Mouse (Mus musculus) ovary, postnatal 14 days (tissue): ENCODE measurements at regions not wholly inside any gene's neighbourhood (a gene's known extent, or its start where the extent isn't known, plus 50 kb on each side); places are given as distances from the start of the nearest gene placed in this dataset.

Source experiments
- DNase-seq: peaks from one replicate; pipeline ENCODE4 v3.0.0; 2022; ENCODE audit warnings: low spot score

GRCm38 (mm10) chrX:11387200-11387940 lies 59.7 kb downstream of the H2al1j start:
- no peak for DNase-seq

GRCm38 (mm10) chrX:11388860-11389259 lies 61.2 kb downstream of the H2al1j start:
- no peak for DNase-seq

GRCm38 (mm10) chrX:11400406-11400805 lies 72.8 kb downstream of the H2al1j start:
- DNase-seq: no peak

GRCm38 (mm10) chrX:11404369-11404768 lies 76.7 kb downstream of the H2al1j start:
- DNase-seq: no peak

- no peak for DNase-seq
Observed at GRCm38 (mm10) chrX:11412316-11412826, 84.7 kb downstream of the H2al1j start.

- DNase-seq: no peak
Observed at GRCm38 (mm10) chrX:11415662-11416061, 88.0 kb downstream of the H2al1j start.

- no peak for DNase-seq
Observed at GRCm38 (mm10) chrX:11416510-11416909, 88.9 kb downstream of the H2al1j start.

GRCm38 (mm10) chrX:11417861-11418260 lies 90.2 kb downstream of the H2al1j start:
- DNase-seq: no peak

GRCm38 (mm10) chrX:11418261-11418660 lies 90.6 kb downstream of the H2al1j start:
- no peak for DNase-seq

GRCm38 (mm10) chrX:11419162-11419631 lies 91.6 kb downstream of the H2al1j start:
- no peak for DNase-seq

- DNase-seq: no peak
Observed at GRCm38 (mm10) chrX:11432403-11433004, 104.9 kb downstream of the H2al1j start.

GRCm38 (mm10) chrX:11435338-11435737 lies 107.7 kb downstream of the H2al1j start:
- DNase-seq: no peak

GRCm38 (mm10) chrX:11437151-11437944 lies 109.7 kb downstream of the H2al1j start:
- DNase-seq: no peak

GRCm38 (mm10) chrX:11443543-11443942 lies 115.9 kb downstream of the H2al1j start:
- DNase-seq: no peak

- DNase-seq: no peak
Observed at GRCm38 (mm10) chrX:11444261-11444725, 116.7 kb downstream of the H2al1j start.

- DNase-seq: peak; percentile 17
Observed at GRCm38 (mm10) chrX:11448711-11449110, 121.1 kb downstream of the H2al1j start.

GRCm38 (mm10) chrX:11458521-11458920 lies 130.9 kb downstream of the H2al1j start:
- no peak for DNase-seq

- no peak for DNase-seq
Observed at GRCm38 (mm10) chrX:11463955-11464511, 136.4 kb downstream of the H2al1j start.

GRCm38 (mm10) chrX:11466191-11466590 lies 138.6 kb downstream of the H2al1j start:
- DNase-seq: no peak

GRCm38 (mm10) chrX:11479696-11480339 lies 152.2 kb downstream of the H2al1j start:
- no peak for DNase-seq

GRCm38 (mm10) chrX:11482141-11482540 lies 154.5 kb downstream of the H2al1j start:
- no peak for DNase-seq

- DNase-seq: no peak
Observed at GRCm38 (mm10) chrX:11486588-11486987, 159.0 kb downstream of the H2al1j start.
